Mouse (Mus musculus) liver, adult 2 months (tissue): Measurements from ENCODE around the gene Gvin1. TPM values are rescaled to one million over a fixed set of nuclear protein-coding genes. Genes with fewer than 3 reads are reported as not detected.
"Not testable (repeated sequence)": the region's sequence is repeated elsewhere in the genome, so short reads cannot be mapped to it uniquely, and the experiment has no call there.

Source experiments
- DNase-seq: peaks from one replicate; pipeline ENCODE4 v3.0.0-alpha.2; 2011; ENCODE audit warnings: low read depth, low spot score; ENCODE audit errors: extremely low read depth
- H3K27ac ChIP-seq: fragments of 200-500 bp; replicated peaks from 2 replicates; pipeline ENCODE4 v1.5.1; 2012; ENCODE audit warnings: low read depth, mild to moderate bottlenecking, control low read depth, inconsistent platforms, low read length; ENCODE audit not compliant: insufficient read depth
- H3K27me3 ChIP-seq: fragments of 200-500 bp; 2 replicates; pipeline ENCODE4 v1.6.1; 2012; ENCODE audit warnings: mild to moderate bottlenecking, moderate library complexity, low read length, inconsistent platforms; ENCODE audit not compliant: control insufficient read depth, insufficient read depth
- H3K36me3 ChIP-seq: fragments of 200-500 bp; 2 replicates; pipeline ENCODE4 v1.6.1; 2012; ENCODE audit warnings: low read length, inconsistent platforms; ENCODE audit not compliant: control insufficient read depth, insufficient read depth
- H3K4me1 ChIP-seq: fragments of 200-500 bp; 2 replicates; pipeline ENCODE4 v1.6.1; 2011; ENCODE audit warnings: low read length; ENCODE audit not compliant: control insufficient read depth, insufficient read depth
- H3K4me3 ChIP-seq: fragments of 200-500 bp; 2 replicates; pipeline ENCODE4 v1.5.1; 2011; ENCODE audit warnings: low read depth, mild to moderate bottlenecking, control low read depth, low read length, moderate library complexity; ENCODE audit not compliant: insufficient read depth
- H3K79me2 ChIP-seq: fragments of 200-500 bp; 2 replicates; pipeline ENCODE4 v1.6.1; 2012; ENCODE audit warnings: inconsistent platforms, mild to moderate bottlenecking, low read length, moderate library complexity; ENCODE audit not compliant: control insufficient read depth, insufficient read depth
- H3K9ac ChIP-seq: fragments of 200-500 bp; 2 replicates; pipeline ENCODE4 v1.6.1; 2012; ENCODE audit warnings: low read depth, mild to moderate bottlenecking, control low read depth, inconsistent platforms, low read length
- CTCF ChIP-seq: fragments of 200-500 bp; IDR thresholded peaks from 2 replicates; pipeline ENCODE4 v1.5.1; 2011; ENCODE audit warnings: low read depth, low read length, control low read depth
- POLR2A ChIP-seq: fragments of 200-500 bp; IDR thresholded peaks from 2 replicates; pipeline ENCODE4 v1.6.1; 2011; ENCODE audit warnings: low read length, control low read depth; ENCODE audit not compliant: insufficient read depth; ENCODE audit errors: extremely low read depth
- WGBS: fragments of 180-500 bp; shearing (Covaris S2); methylation state at CpG from one replicate; pipeline ENCODE4 v1.1.7; 2018; 5-methylcytosine and 5-hydroxymethylcytosine counted together
- polyA plus RNA-seq: library from polyadenylated mRNA; depleted of rRNA; stranded (reverse); fragments of >200 nt; gene quantifications from 2 replicates; pipeline ENCODE4 v1.2.3, GENCODE M21; 2012
- total RNA-seq: library from RNA; depleted of rRNA; stranded (reverse); fragments of >200 nt; gene quantifications from 2 replicates; pipeline ENCODE4 v1.2.3, GENCODE M21; 2014

The Gvin1 gene
- total and polyA plus RNA-seq, 2 experiments = 0.32 to 12.8 TPM

GRCm38 (mm10) chr7:106237192-106237465 is 22.0 kb upstream of the Gvin1 start:
- H3K27me3 ChIP-seq = no peaks in the 10 kb centered on the region; the same call in 1 of the 2 replicates
- H3K36me3 ChIP-seq = no peaks in the 10 kb centered on the region
- H3K4me1 ChIP-seq = peaks cover 3% of the 10 kb centered on the region; the same call in 1 of the 2 replicates
- no peak overlapping the region for H3K9ac ChIP-seq
- TF ChIP-seq POLR2A = no peak
- H3K27ac ChIP-seq = no peak overlapping the region
- H3K79me2 ChIP-seq = no peaks in the 10 kb centered on the region
- no peak for DNase-seq
- no peak overlapping the region for H3K4me3 ChIP-seq

GRCm38 (mm10) chr7:106236327-106237191 is 21.4 kb upstream of the Gvin1 start:
- Histone ChIP-seq H3K79me2 (no peaks in the 10 kb centered on the region), H3K9ac (no peak overlapping the region), H3K27me3 (no peaks in the 10 kb centered on the region; the same call in 1 of the 2 replicates), H3K27ac (no peak overlapping the region; the same call in 1 of the 2 replicates), H3K4me1 (peaks cover 3% of the 10 kb centered on the region; the same call in 1 of the 2 replicates), H3K36me3 (no peaks in the 10 kb centered on the region), H3K4me3 (no peak overlapping the region)
- TF ChIP-seq POLR2A = no peak
- no peak for TF ChIP-seq CTCF
- WGBS = 47% methylated on average over 2 of the region's 2 CpGs
- peak; percentile 60 for DNase-seq

- Histone ChIP-seq H3K9ac (no peak overlapping the region), H3K4me3 (no peak overlapping the region), H3K27ac (no peak overlapping the region), H3K27me3 (no peaks in the 10 kb centered on the region; the same call in 1 of the 2 replicates), H3K79me2 (no peaks in the 10 kb centered on the region), H3K4me1 (peaks cover 3% of the 10 kb centered on the region; the same call in 1 of the 2 replicates), H3K36me3 (no peaks in the 10 kb centered on the region)
- TF ChIP-seq CTCF = no peak
- TF ChIP-seq POLR2A = no peak
- DNase-seq = no peak
- WGBS = 78% methylated on average over 2 of the region's 2 CpGs
Observed at GRCm38 (mm10) chr7:106235596-106235995, 20.5 kb upstream of the Gvin1 start.

DNA sequence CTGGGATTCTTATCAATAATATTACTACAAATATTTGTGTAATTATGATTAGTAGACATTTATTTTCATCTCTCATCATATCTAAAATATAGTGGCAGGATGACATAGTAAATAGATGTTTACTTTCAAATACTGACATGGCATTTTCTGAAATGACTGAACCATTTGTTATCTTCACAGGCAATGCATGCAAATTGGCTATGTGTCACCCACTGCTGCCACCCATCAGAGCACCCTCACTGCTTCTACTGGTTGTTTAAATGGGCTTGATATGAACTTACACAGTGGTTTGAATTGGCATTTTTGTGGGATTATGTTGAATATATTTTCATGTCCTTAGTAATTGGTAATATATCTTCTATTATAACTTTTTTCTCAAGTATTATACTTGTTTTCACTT is 784 bp upstream of the Gvin1 start:
- H3K9ac ChIP-seq, H3K4me3 ChIP-seq, H3K36me3 ChIP-seq, H3K79me2 ChIP-seq, DNase-seq, H3K27ac ChIP-seq, H3K4me1 ChIP-seq, H3K27me3 ChIP-seq: not testable (repeated sequence)

- not testable (repeated sequence) for H3K4me3 ChIP-seq, H3K36me3 ChIP-seq, H3K4me1 ChIP-seq, H3K27ac ChIP-seq, DNase-seq, H3K9ac ChIP-seq, H3K27me3 ChIP-seq, H3K79me2 ChIP-seq
- WGBS = no CpG with 5 or more reads among the region's 4 CpGs
Observed at GRCm38 (mm10) chr7:106213770-106214169, 1.4 kb downstream of the Gvin1 start.

- H3K9ac ChIP-seq, H3K27me3 ChIP-seq, H3K4me3 ChIP-seq, H3K27ac ChIP-seq, H3K36me3 ChIP-seq, DNase-seq, H3K4me1 ChIP-seq, H3K79me2 ChIP-seq: not testable (repeated sequence)
- 90% methylated on average over 2 of the region's 3 CpGs for WGBS
Observed at GRCm38 (mm10) chr7:106206630-106207029, 8.5 kb downstream of the Gvin1 start.

DNA sequence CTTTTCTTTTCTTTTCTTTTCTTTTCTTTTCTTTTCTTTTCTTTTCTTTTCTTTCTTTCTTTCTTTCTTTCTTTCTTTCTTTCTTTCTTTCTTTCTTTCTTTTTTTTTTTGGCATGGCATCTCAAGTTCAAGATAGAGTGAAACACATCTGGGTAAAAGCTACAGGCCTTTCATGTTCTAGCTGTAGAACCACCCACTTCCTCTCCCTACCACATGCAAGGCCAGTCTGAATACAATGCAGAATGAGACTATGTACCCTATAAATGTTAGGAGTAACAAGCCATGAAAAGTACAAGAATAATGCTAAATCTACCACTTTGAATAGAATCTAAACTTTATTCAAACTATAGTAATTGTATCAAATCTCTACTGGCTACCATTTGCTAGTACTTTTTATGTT is 38.1 kb downstream of the Gvin1 start:
- H3K27ac ChIP-seq, H3K79me2 ChIP-seq, DNase-seq, H3K9ac ChIP-seq, H3K4me1 ChIP-seq, H3K27me3 ChIP-seq, H3K4me3 ChIP-seq, H3K36me3 ChIP-seq: not testable (repeated sequence)

DNA sequence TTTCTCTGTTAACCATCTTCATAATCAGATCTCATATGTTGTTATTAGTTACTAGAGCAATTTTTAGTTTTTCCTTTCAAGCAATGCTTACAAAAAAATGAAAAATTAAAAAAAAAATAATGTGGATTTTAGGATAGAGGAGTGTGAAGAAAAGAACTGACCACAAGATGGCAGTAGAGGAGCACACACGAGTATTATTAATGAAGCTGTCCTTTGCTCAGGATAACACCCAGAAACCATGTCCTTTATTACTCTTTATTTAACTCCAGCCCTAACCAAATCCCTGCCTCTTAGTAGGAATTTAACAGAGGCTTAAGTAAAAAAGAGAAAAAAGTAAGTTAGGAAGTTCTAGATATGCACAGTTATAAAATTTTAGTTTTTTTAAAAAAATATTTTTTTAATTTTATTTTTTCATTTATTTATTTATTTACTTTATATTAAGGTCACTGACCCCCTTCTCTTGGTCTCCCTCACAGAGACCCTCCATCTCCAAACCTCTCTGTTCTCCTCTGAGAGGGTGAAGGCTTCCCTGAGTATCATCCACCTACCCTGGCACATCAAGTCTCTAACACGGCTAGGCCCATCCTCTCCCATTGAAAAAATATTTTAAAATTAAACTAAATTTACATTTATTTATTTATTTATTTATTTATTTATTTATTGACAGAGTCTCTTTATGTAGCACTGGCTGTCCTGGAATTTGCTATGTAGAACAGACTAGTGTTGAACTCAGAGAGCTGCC is 69.9 kb downstream of the Gvin1 start:
- WGBS = 100% methylated on average over 1 of the region's 2 CpGs
- H3K79me2 ChIP-seq, H3K27ac ChIP-seq, H3K9ac ChIP-seq, H3K27me3 ChIP-seq, H3K4me1 ChIP-seq, H3K4me3 ChIP-seq, DNase-seq, H3K36me3 ChIP-seq: not testable (repeated sequence)
